Mouse (Mus musculus) yolk sac, embryonic 10.5 days (tissue): Measurements from ENCODE around the gene Plcd1.

Source experiments
- DNase-seq: peaks from one replicate; pipeline ENCODE4 v3.0.0-alpha.2; 2017; ENCODE audit warnings: low spot score

Gene Plcd1

DNA sequence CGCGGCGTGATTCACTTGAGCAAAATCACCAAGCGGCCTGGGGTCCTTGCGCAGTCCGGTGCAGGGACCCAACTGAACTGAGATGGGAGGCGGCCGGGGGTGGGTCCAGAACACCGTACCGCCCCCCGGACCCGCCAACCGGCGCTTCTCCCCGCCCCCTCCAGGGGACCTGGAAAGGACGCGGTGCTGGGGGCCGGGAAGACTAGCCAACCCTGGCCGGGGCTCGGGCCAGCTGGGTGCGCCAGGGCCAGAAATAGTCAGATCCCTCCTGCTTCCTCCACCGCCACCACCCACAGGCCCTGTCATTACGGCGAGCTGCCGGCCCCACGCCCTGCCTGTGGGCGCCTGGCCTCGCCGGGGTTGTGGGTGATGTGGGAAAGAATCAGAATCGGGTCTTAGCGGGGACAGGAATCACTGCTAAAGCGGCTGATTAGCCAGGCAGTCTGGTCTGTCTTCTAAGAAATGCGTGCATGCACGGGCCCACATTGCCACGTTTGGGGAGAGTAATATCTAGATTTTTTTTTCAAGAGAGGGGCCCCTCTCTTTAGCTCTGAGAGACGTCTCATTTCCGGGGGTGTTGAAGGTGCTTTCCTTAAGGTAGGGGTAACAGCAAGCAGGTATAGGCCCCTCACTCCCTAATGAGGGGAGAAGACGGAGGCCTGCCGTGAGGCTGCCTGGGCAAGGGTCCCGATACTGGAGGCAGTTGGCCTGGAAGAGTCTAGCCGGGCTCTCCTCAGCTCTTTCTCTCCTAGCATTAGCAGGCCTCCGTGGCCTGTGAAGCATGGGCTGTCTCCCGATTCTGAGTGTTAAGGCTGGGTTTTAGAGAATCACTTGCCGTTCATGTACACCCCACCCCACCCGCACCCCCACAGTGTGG, at the start of gene Plcd1:
Plcd1 (minus strand) TSS at position 84 of the 877 bp plus-strand sequence.
- DNase-seq: peak; percentile 89

GRCm38 (mm10) chr9:119142066-119142465, 48.8 kb upstream of the Plcd1 start:
- no peak for DNase-seq

- no peak for DNase-seq
Observed at GRCm38 (mm10) chr9:119138836-119139235, 45.5 kb upstream of the Plcd1 start.

- DNase-seq: no peak
Observed at GRCm38 (mm10) chr9:119130692-119131091, 37.4 kb upstream of the Plcd1 start.

- no peak for DNase-seq
Observed at GRCm38 (mm10) chr9:119128436-119129181, 35.3 kb upstream of the Plcd1 start.

DNA sequence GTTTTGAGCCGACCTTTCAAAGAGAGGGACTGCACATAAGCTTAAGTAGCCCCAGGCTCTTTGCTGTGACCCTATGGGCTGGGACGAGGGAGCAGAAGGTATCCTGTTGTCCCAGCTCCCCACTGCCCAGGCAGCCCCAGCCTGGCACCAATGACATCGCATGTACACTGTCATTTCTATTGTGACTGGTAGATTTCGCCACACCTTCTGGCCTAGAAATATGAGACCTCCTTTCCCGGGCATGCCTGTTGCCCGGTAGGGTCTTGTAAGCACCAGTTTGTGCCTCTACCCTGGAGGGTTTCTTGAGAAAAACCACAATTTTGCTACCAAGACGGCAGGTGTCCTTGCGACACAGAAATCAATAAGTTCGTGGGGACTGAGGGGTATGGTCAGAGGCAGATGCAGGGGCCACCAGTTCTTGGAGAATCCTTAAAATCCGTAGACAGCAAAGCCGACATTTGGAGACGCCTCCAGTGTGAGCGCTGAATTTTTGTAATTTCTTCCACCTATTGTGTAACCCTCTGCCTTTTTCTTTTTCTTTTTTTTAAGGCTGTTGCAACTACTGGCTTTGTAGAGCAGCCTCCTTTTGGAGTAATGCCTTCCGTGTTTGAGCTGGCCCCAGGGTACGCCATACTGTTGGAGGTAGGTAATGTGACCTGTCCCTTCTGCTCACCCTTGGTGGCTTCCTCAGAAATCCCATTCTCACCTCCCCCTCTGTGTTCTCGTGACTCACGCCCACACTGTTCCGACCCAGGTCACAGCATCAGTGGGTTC, 29.5 kb upstream of the Plcd1 start:
- DNase-seq: no peak

DNA sequence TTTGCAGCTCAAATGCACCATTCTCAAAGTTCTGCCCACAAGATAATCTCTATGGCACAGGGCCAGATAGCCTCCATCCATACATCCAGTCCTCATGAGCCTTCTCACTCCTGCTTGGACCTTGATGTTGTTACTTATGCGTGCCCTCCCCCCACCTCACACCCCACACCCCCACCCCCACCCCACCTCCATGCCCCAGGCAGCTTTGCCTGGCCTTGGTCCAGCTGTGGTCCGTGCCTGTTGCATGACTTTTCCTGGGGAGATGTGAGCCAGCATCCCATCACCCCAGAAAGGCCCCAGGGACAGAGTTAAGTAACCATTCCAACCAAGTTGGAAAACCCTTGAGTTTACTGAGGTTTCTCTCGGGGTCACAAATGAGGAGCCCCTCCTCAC, 26.9 kb upstream of the Plcd1 start:
- no peak for DNase-seq

- no peak for DNase-seq
Observed at GRCm38 (mm10) chr9:119119409-119120167, 26.3 kb upstream of the Plcd1 start.

DNA sequence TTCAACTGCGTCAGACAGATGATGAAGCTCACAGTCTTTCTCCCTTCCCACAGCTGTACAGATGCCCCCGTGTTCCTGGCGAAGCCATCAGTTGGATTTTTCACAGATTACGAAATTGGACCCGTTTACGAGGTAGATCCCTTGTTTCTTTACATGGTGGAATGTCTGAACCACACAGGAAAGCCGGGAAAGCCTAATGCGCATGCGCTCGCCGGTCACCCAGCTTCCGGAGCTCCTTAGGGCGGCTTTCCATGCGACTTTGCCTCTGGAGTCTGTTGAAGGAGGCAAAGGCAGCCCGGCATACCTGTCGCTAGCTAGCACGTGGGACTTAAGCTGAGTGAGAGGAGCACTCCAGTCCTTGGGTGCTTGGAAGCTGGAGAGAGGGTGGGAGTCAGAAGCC, 21.6 kb upstream of the Plcd1 start:
- no peak for DNase-seq

DNA sequence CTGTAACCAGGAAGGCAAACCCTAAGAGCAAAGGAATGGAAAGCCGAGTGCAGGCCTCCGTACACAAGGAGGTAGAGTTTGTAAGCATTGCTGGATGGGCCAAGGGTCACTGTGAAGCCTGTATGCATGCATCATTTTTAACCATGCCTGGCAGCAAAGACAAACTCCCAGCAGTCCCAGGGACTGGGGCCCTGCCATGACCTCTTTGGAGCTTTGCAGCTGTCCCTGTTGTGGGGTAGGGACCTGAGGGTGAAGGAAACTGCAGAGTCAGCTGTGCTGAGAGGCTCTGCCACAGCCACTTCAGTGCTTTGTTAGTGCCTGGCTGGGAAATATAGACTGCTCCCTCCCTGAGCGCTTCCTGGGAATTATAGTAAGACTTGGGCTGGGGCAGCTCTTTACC, 17.3 kb upstream of the Plcd1 start:
- DNase-seq: peak; percentile 21

DNA sequence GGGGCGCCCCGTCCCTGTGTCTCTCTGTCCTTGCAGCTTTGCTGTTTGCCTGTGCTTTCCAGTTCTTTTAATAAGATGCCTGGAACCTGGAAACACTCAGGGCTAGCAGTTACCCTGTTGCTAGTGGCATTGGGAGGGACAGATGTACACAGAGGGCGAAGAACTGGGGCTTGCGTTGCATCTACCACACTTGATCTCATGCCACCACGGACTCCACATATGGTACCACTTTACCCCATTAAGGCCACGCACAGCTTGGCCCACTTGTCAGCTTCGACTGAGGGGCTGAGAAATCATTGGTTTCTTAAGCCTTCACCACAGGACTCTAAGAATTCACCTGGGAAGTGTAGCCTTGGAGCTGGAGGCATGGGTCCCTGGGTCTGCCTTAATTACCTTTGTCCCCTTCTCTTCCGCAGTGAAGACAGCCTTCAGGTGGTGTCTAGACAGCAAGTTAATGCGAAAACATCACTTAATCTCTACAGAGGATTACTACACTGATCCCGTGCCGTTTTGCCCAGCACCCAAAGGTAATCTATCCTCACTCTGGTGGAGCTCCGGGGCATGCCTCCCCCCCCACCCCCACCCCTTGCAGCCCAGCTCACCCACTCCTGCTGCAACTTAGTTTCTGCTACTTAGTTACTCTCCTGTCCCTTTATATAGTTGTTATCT, 16.5 kb upstream of the Plcd1 start:
- no peak for DNase-seq

GRCm38 (mm10) chr9:119107566-119107965, 14.3 kb upstream of the Plcd1 start:
- no peak for DNase-seq

- no peak for DNase-seq
Observed at GRCm38 (mm10) chr9:119102783-119103113, 9.4 kb upstream of the Plcd1 start.

GRCm38 (mm10) chr9:119101992-119102782, 8.9 kb upstream of the Plcd1 start, which contains the start of gene Dlec1:
Dlec1 (plus strand) TSS chr9:119102478.
- DNase-seq: peak; percentile 86

DNA sequence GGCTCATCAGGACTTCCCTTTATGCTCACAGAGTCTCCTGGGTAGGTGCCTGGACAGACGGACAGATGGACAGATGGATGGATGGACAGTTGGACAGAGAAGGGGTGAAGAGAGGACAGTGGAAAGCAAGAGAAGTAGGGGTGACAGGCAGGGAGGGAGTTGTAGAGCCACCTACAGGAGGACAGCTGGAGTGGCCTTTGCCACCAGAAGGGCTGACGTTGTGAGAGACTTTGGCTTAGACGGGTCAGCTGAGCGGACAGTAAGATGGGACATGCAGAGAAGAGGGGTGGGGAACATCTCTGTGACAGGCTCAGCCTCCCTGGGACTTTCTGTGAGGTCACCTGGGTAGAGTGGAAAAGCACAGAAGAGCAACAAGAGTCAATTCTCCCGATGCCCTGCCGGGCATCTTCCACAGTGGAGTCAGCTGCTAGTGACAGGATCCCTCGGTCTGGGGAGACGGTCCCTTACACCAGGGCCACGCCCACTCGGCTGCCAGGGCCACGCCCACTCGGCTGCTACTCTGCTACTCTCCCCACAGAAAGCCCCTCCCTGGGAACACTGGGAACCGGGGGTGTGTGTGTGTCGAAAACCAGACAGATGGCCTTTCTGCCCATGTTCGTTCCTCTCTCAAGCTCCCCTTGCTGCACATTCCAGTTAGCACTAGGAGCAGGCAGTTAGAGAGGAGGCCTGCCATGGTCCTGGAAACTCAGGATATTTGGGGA, 7.0 kb upstream of the Plcd1 start:
- DNase-seq: no peak

DNA sequence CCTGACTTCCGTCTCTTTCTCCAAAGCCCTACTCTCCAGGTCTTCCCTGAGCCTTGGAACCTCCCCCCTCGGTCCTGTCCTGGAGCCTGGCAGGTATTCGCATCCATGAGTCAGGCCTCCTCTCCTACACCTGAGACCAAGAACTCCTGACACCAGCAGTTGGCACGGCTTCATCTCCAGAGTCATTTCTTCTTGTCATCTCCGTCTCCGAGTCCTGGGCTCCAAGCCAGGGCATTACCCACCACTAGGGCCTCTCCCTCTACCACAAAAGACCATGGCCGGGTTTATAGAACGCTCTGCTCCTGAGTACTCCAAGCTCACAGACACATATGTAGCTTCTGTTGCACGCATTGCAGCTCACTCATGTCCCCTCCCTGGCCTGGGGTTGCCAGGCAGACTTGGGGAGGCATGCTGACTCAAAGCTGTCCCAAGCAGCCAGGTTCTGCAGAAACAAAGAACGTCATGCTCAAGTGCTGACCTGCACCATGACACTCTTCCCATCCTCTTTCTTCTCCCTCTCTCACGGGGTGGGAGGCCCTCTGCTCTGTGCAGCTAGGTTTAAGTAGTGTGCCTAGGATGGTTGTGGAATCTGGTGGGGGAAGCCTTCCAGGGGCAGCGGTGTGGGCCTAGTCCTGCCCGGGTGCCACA, 1.3 kb upstream of the Plcd1 start:
- DNase-seq: no peak

DNA sequence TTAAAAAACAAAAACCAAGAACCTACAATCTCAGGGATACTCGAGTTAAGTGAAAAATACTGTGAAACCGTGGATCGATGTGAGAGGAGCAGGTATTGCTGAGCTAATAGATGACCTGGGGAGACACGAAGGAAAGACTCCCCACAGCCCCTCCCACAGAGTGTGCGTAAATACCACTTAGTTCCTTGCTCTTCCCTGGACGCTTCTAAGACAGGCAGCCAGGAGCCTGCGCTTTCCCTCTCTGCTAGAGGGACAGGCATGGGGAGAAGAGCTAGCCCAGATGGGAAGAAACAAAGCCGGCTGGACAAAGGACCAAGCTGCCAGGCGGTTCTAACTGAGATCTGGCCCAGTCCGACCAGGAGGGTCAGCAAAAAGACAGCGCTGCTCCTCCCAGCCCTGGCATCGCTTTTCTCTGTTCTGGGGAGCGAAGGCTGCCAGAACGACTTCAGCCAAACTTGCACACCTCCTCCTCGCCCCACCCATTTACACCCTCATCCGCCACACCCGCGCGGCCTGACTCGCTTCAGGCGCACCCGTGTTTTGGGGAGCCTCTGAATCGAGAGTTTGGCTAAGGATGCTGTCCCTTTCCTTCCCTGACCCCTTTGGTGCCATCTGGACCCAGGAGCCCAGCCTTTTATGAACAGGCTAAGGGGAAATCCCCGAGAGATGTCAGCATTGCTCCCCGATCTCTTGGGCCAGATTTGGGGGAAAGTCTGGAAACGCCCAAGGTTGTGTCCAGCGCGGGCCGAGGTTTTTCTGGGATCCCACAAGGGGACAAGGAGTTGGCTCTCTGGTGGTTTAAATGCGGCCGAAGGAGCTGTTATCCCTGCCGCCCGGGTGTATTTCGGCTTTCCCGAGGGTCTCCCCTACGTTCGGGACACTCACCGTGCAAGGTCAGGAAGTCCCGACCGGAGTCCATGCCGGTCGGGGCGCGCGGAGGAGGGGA, 556 bp downstream of the Plcd1 start:
- DNase-seq: no peak
